Mouse (Mus musculus) limb, embryonic 10.5 days (tissue): ENCODE data around the gene Fancd2os. TPM values are rescaled to one million over a fixed set of nuclear protein-coding genes. Genes with fewer than 3 reads are reported as not detected.

ENCODE experiments used
- DNase-seq: peaks from one replicate; pipeline ENCODE4 v3.0.0-alpha.2; 2017; ENCODE audit warnings: low spot score
- H3K27ac ChIP-seq: fragments of 300-500 bp; sonication (generic); 2 replicates; pipeline ENCODE4 v1.5.1; 2016; ENCODE audit warnings: mild to moderate bottlenecking
- H3K27me3 ChIP-seq: fragments of 300-500 bp; sonication (generic); 2 replicates; pipeline ENCODE4 v1.6.1; 2016; ENCODE audit warnings: low read depth, mild to moderate bottlenecking; ENCODE audit not compliant: poor library complexity, severe bottlenecking
- H3K36me3 ChIP-seq: fragments of 300-500 bp; sonication (generic); 2 replicates; pipeline ENCODE4 v1.6.1; 2016; ENCODE audit warnings: mild to moderate bottlenecking, moderate library complexity
- H3K4me1 ChIP-seq: fragments of 300-500 bp; sonication (generic); 2 replicates; pipeline ENCODE4 v1.6.1; 2016
- H3K4me3 ChIP-seq: fragments of 300-500 bp; sonication (generic); 2 replicates; pipeline ENCODE4 v1.5.1; 2016; ENCODE audit warnings: mild to moderate bottlenecking, moderate library complexity
- H3K9me3 ChIP-seq: fragments of 300-500 bp; sonication (generic); replicated peaks from 2 replicates; pipeline ENCODE4 v1.6.1; 2016; ENCODE audit warnings: mild to moderate bottlenecking
- WGBS: fragments of 180-500 bp; shearing (Covaris S2); methylation state at CpG from one replicate; pipeline ENCODE4 v1.1.7; 2016; 5-methylcytosine and 5-hydroxymethylcytosine counted together
- polyA plus RNA-seq: library from polyadenylated mRNA; unstranded; fragments of >200 nt; fragmentation: Nextera tagmentation; extraction: Ambion mirVana; gene quantifications from 2 replicates; pipeline ENCODE4 v1.2.1, GENCODE M21; 2016

Fancd2os gene
- polyA plus RNA-seq, result 0.30 TPM in 1 of 2 replicates, not detected in the other

GRCm38 (mm10) chr6:113600543-113601139 lies at the start of gene Fancd2os:
Gene Fancd2os (minus strand): TSS chr6:113600715.
- DNase-seq, result peak; percentile 48

DNA sequence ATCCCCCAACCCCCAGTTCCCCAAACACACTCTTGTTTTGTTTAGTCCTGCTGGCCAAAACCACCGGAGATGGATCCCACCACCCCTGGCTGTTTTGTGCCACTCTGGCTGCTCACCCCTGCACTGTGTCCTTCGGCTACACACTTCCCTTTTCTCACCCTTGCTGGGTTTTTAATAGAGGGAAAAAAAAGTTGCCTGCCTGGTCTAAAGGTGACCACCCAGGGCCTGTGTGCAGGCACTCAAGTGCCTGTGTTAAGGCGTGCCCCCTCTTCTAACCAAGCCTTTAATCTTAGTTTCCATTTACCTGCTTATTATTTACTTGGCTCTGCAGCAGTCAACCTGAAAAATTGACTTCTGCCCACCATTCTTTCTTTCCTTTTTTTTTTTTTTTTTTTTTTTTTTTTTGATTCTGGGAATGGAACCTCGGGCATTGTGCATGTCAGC lies 49.7 kb upstream of the Fancd2os start:
- H3K27ac ChIP-seq, result no peak overlapping the region
- H3K27me3 ChIP-seq, result no peaks in the 10 kb centered on the region
- no peaks in the 10 kb centered on the region for H3K36me3 ChIP-seq
- no peaks in the 10 kb centered on the region for H3K9me3 ChIP-seq
- no peaks in the 10 kb centered on the region; the same call in 1 of the 2 replicates for H3K4me1 ChIP-seq
- H3K4me3 ChIP-seq, result no peak overlapping the region
- DNase-seq, result no peak
- 85% methylated on average over 4 of the region's 4 CpGs for WGBS

More at GRCm38 (mm10) chr6:113600543-113601139, at the start of gene Fancd2os:
- Histone ChIP-seq H3K27ac (peak within 1 kb of the TSS; percentile 46; the same call in 1 of the 2 replicates), H3K27me3 (no peaks in the 10 kb centered on the region), H3K36me3 (peaks cover 20% of the 10 kb centered on the region), H3K4me1 (peaks cover 21% of the 10 kb centered on the region), H3K9me3 (no peaks in the 10 kb centered on the region), H3K4me3 (0 out of 2 replicates have a peak within 1 kb of the TSS, but pooled peaks have one; percentile 15)
- 47% methylated on average over 23 of the region's 23 CpGs for WGBS

GRCm38 (mm10) chr6:113649346-113650196 lies 49.1 kb upstream of the Fancd2os start:
- no peaks in the 10 kb centered on the region for H3K36me3 ChIP-seq
- H3K4me1 ChIP-seq, result no peaks in the 10 kb centered on the region; the same call in 1 of the 2 replicates
- whole genome bisulfite sequencing, result 87% methylated on average over 7 of the region's 7 CpGs
- no peaks in the 10 kb centered on the region for H3K9me3 ChIP-seq
- H3K27me3 ChIP-seq, result no peaks in the 10 kb centered on the region
- no peak overlapping the region for H3K4me3 ChIP-seq
- DNase-seq, result no peak
- no peak overlapping the region for H3K27ac ChIP-seq

GRCm38 (mm10) chr6:113644808-113645207 lies 44.3 kb upstream of the Fancd2os start:
- Histone ChIP-seq H3K27me3 (no peaks in the 10 kb centered on the region), H3K4me3 (no peak overlapping the region), H3K36me3 (no peaks in the 10 kb centered on the region), H3K27ac (no peak overlapping the region), H3K9me3 (no peaks in the 10 kb centered on the region), H3K4me1 (no peaks in the 10 kb centered on the region)
- DNase-seq, result no peak
- WGBS, result 89% methylated on average over 8 of the region's 8 CpGs

DNA sequence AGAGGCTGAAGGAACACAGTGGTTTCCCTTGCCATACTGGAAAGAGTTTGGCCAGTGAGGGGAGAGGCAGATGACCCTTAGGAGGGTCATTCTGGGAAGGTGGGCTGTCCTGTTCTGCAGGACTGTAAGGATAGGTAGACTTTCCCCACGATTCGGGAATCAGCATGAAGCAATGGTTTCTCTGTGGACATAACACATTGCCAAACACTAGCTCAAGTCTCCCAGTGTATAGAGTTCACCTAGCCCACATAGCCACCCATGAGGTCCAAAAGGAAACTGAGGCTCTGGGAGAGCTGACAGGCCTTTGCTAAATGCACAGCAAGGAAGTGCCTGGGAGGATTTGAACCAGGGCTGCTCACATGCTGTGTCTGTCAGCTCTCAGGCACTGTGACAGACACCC lies 43.5 kb upstream of the Fancd2os start:
- no peaks in the 10 kb centered on the region for H3K9me3 ChIP-seq
- 85% methylated on average over 2 of the region's 2 CpGs for WGBS
- H3K27ac ChIP-seq, result no peak overlapping the region
- no peaks in the 10 kb centered on the region for H3K4me1 ChIP-seq
- no peak overlapping the region for H3K4me3 ChIP-seq
- no peaks in the 10 kb centered on the region for H3K27me3 ChIP-seq
- no peaks in the 10 kb centered on the region for H3K36me3 ChIP-seq
- DNase-seq, result no peak

- no peaks in the 10 kb centered on the region for H3K9me3 ChIP-seq
- H3K4me1 ChIP-seq, result peaks cover 7% of the 10 kb centered on the region; the same call in 1 of the 2 replicates
- no peak overlapping the region for H3K4me3 ChIP-seq
- no peak for DNase-seq
- no peaks in the 10 kb centered on the region for H3K36me3 ChIP-seq
- 86% methylated on average over 4 of the region's 4 CpGs for WGBS
- no peak overlapping the region for H3K27ac ChIP-seq
- H3K27me3 ChIP-seq, result no peaks in the 10 kb centered on the region
Measured at GRCm38 (mm10) chr6:113643021-113643420, 42.5 kb upstream of the Fancd2os start.

DNA sequence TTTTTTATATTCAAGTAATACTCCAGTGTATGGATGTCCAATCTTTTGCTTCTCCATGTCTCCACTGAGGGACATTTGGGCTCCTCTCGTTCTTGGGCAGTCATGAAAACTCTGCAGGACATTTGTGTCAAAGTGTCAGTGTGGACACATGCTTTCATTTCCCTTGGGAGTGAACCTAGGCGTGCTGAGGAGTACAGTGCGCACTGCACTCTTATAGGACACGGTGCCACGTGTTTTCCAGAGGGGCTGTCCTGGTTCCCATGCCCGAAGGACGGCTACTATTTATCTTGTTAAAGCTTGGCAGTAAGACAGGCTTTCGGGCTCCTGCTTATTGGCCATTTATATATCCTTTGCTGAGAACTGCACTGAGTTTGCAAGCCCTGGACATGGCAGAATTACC lies 42.1 kb upstream of the Fancd2os start:
- Histone ChIP-seq H3K36me3 (no peaks in the 10 kb centered on the region), H3K27ac (no peak overlapping the region), H3K27me3 (no peaks in the 10 kb centered on the region), H3K4me3 (no peak overlapping the region), H3K4me1 (peaks cover 7% of the 10 kb centered on the region; the same call in 1 of the 2 replicates), H3K9me3 (no peaks in the 10 kb centered on the region)
- 86% methylated on average over 8 of the region's 8 CpGs for WGBS
- DNase-seq, result no peak

GRCm38 (mm10) chr6:113639201-113639600 lies 38.7 kb upstream of the Fancd2os start:
- H3K9me3 ChIP-seq, result no peaks in the 10 kb centered on the region
- H3K4me1 ChIP-seq, result peaks cover 7% of the 10 kb centered on the region; the same call in 1 of the 2 replicates
- H3K27ac ChIP-seq, result no peak overlapping the region
- no peak for DNase-seq
- no peak overlapping the region for H3K4me3 ChIP-seq
- WGBS, result 85% methylated on average over 4 of the region's 4 CpGs
- H3K27me3 ChIP-seq, result no peaks in the 10 kb centered on the region
- 0 out of 2 replicates have a peak, but pooled peaks cover under 1% of the 10 kb centered on the region for H3K36me3 ChIP-seq

DNA sequence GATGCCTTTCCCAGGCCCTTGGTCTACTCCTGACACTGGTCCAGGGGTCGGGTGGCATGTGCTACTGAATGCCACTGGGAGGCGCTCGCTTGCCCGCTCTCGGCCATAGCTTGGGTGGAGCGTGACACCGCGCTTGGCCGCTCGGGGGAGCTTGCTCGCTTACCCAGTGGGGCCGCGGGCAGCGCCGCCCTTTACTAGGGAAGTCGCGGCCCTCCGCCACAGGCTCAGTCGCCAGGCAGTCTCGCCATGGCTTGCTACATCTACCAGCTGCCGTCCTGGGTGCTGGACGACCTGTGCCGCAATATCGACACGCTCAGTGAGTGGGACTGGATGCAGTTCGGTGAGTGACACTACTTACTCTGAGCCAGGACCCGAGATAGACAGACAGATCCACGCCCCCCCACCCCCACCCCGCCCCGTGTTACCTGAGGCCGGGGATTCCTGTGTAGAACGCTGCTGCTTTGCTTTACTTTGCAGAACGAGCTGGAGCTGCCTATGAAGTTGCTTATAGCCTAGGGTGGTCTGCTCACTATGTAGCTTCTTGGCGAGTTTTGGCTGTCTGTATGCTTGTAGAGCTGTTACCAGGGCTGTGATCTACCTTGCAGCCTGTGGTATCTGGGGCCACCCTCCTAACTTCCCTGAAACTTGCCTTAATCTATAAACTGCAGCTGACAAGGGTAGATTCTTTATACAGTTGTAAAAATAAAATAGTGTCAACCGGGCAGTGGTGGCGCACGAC lies 38.0 kb upstream of the Fancd2os start, which contains the start of gene Irak2:
Gene Irak2, plus strand, starts transcription at position 166 of the 739 bp plus-strand sequence.
- peak; percentile 94 for DNase-seq
- WGBS, result 10% methylated on average over 37 of the region's 37 CpGs

DNA sequence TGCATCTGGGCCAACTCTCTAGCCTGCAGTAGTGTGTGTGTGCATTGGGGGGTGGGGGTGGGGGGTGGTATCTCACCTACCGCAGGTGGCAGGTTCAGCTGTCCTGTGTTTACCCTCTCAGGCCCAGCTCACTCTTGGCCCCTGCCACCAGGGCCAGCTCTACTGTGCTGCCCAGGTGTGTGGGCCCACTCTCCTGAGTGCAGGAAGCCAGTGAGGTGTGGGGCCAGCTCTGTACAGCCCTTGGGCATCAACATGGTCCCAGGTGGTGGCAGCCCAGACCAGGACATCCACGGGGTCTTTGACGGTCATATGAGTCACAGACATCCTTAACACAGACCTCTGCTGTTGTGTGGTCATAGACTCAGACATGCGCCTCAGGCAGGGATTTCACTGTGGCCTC lies 32.3 kb upstream of the Fancd2os start:
- Histone ChIP-seq H3K36me3 (peaks cover 62% of the 10 kb centered on the region), H3K27me3 (no peaks in the 10 kb centered on the region), H3K4me3 (no peak overlapping the region), H3K27ac (no peak overlapping the region), H3K9me3 (no peaks in the 10 kb centered on the region), H3K4me1 (no peaks in the 10 kb centered on the region)
- 92% methylated on average over 4 of the region's 4 CpGs for WGBS
- no peak for DNase-seq

More for the DNA sequence above, 38.0 kb upstream of the Fancd2os start, which contains the start of gene Irak2:
- H3K9me3 ChIP-seq, result no peaks in the 10 kb centered on the region
- H3K36me3 ChIP-seq, result peaks cover 6% of the 10 kb centered on the region
- H3K27me3 ChIP-seq, result no peaks in the 10 kb centered on the region
- H3K4me3 ChIP-seq, result peak within 1 kb of the TSS; percentile 59
- H3K27ac ChIP-seq, result peak within 1 kb of the TSS; percentile 77
- H3K4me1 ChIP-seq, result peaks cover 7% of the 10 kb centered on the region; the same call in 1 of the 2 replicates

DNA sequence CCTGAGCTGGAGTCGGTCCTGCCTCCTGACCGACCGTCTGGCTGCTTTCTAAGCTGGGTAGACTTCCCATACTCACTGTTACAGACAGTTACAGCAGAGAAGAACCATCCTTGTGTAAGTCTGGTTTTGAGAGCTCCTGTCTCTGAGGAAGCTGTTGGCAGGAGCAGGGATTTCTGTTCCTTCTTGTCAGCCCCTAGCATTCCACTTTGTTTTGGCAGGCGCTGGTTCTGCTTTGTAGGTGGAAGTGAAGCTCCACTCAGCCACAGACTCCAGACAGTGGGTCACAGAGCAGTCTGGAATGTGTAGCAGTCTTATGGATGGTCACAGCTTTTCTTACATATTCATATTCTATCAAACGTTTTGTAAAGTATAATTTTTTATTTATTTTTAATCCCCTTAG lies 29.8 kb upstream of the Fancd2os start:
- DNase-seq, result no peak
- Histone ChIP-seq H3K36me3 (peaks cover 81% of the 10 kb centered on the region), H3K27me3 (no peaks in the 10 kb centered on the region), H3K4me1 (peaks cover 7% of the 10 kb centered on the region), H3K4me3 (no peak overlapping the region), H3K27ac (no peak overlapping the region), H3K9me3 (no peaks in the 10 kb centered on the region)
- WGBS, result 89% methylated on average over 5 of the region's 5 CpGs

- 68% methylated on average over 5 of the region's 5 CpGs for WGBS
- H3K36me3 ChIP-seq, result peaks cover 42% of the 10 kb centered on the region
- H3K27me3 ChIP-seq, result no peaks in the 10 kb centered on the region
- peak overlapping the region; percentile 82 for H3K4me3 ChIP-seq
- no peak for DNase-seq
- H3K9me3 ChIP-seq, result no peaks in the 10 kb centered on the region
- H3K4me1 ChIP-seq, result peaks cover 23% of the 10 kb centered on the region
- H3K27ac ChIP-seq, result peak overlapping the region; percentile 96
Measured at GRCm38 (mm10) chr6:113624989-113625770, 24.7 kb upstream of the Fancd2os start.
